Mouse (Mus musculus) small intestine, adult 2 months (tissue): ENCODE measurements at regions not wholly inside any gene's neighbourhood (a gene's known extent, or its start where the extent isn't known, plus 50 kb on each side); places are given as distances from the start of the nearest gene placed in this dataset.

ENCODE experiments used
- CTCF ChIP-seq: fragments of 200-500 bp; IDR thresholded peaks from 2 replicates; pipeline ENCODE4 v1.5.1; 2012; ENCODE audit warnings: low read depth, mild to moderate bottlenecking, control low read depth, inconsistent platforms, low read length, moderate library complexity, mixed read lengths; ENCODE audit not compliant: insufficient replicate concordance, insufficient read length; ENCODE audit errors: extremely low read depth
- POLR2A ChIP-seq: fragments of 200-500 bp; IDR thresholded peaks from 2 replicates; pipeline ENCODE4 v1.6.1; 2012; ENCODE audit warnings: low read depth, mild to moderate bottlenecking, control low read depth, inconsistent platforms, low read length, moderate library complexity

- no peak for TF ChIP-seq POLR2A
- TF ChIP-seq CTCF, result no peak
Observed at GRCm38 (mm10) chr4:81222034-81222433, 220.6 kb downstream of the Mpdz start.
